Mouse (Mus musculus) midbrain, embryonic 11.5 days (tissue): ENCODE measurements around the gene Tiparp. TPM values are rescaled to one million over a fixed set of nuclear protein-coding genes. Genes with fewer than 3 reads are reported as not detected.

Experiments used
- ATAC-seq: fragments of 200-750 bp; cut with Nextera tagmentation; 2 replicates; pipeline ENCODE4 v1.8.0; 2017; ENCODE audit warnings: moderate TSS enrichment, moderate library complexity; ENCODE audit not compliant: low FRiP score
- DNase-seq: peaks from one replicate; pipeline ENCODE4 v3.0.0; 2015; ENCODE audit warnings: low spot score; ENCODE audit errors: missing footprints
- H3K27ac ChIP-seq: fragments of 300-500 bp; sonication (generic); 2 replicates; pipeline ENCODE4 v1.5.1; 2014; ENCODE audit warnings: low read depth, low read length
- H3K27me3 ChIP-seq: fragments of 300-500 bp; sonication (generic); 2 replicates; pipeline ENCODE4 v1.6.1; 2014; ENCODE audit warnings: mild to moderate bottlenecking, low read length, moderate library complexity, mixed read lengths; ENCODE audit not compliant: control insufficient read depth, insufficient read depth
- H3K36me3 ChIP-seq: fragments of 300-500 bp; sonication (generic); 2 replicates; pipeline ENCODE4 v1.6.1; 2014; ENCODE audit warnings: mild to moderate bottlenecking, low read length, moderate library complexity, mixed read lengths; ENCODE audit not compliant: control insufficient read depth, insufficient read depth
- H3K4me1 ChIP-seq: fragments of 300-500 bp; sonication (generic); 2 replicates; pipeline ENCODE4 v1.6.1; 2014; ENCODE audit warnings: low read length; ENCODE audit not compliant: control insufficient read depth, insufficient read depth
- H3K4me2 ChIP-seq: fragments of 300-500 bp; sonication (generic); 2 replicates; pipeline ENCODE4 v1.6.1; 2014; ENCODE audit warnings: mild to moderate bottlenecking, moderate library complexity
- H3K4me3 ChIP-seq: fragments of 300-500 bp; sonication (generic); 2 replicates; pipeline ENCODE4 v1.5.1; 2014; ENCODE audit warnings: low read depth, low read length
- H3K9ac ChIP-seq: fragments of 300-500 bp; sonication (generic); 2 replicates; pipeline ENCODE4 v1.6.1; 2014; ENCODE audit warnings: low read length
- H3K9me3 ChIP-seq: fragments of 300-500 bp; sonication (generic); 2 replicates; pipeline ENCODE4 v1.6.1; 2016; ENCODE audit warnings: low read length; ENCODE audit not compliant: control insufficient read depth
- WGBS: fragments of 180-500 bp; shearing (Covaris S2); extraction: QIAGEN DNeasy Blood & Tissue Kit; methylation state at CpG from one replicate; pipeline ENCODE4 v1.1.7; 2014; 5-methylcytosine and 5-hydroxymethylcytosine counted together
- polyA plus RNA-seq: library from polyadenylated mRNA; unstranded; fragments of >200 nt; fragmentation: Nextera tagmentation; extraction: Ambion mirVana; gene quantifications from 2 replicates; pipeline ENCODE4 v1.2.1, GENCODE M21; 2014

The Tiparp gene
- polyA plus RNA-seq = 38.8 and 41.6 TPM in 2 replicates

DNA sequence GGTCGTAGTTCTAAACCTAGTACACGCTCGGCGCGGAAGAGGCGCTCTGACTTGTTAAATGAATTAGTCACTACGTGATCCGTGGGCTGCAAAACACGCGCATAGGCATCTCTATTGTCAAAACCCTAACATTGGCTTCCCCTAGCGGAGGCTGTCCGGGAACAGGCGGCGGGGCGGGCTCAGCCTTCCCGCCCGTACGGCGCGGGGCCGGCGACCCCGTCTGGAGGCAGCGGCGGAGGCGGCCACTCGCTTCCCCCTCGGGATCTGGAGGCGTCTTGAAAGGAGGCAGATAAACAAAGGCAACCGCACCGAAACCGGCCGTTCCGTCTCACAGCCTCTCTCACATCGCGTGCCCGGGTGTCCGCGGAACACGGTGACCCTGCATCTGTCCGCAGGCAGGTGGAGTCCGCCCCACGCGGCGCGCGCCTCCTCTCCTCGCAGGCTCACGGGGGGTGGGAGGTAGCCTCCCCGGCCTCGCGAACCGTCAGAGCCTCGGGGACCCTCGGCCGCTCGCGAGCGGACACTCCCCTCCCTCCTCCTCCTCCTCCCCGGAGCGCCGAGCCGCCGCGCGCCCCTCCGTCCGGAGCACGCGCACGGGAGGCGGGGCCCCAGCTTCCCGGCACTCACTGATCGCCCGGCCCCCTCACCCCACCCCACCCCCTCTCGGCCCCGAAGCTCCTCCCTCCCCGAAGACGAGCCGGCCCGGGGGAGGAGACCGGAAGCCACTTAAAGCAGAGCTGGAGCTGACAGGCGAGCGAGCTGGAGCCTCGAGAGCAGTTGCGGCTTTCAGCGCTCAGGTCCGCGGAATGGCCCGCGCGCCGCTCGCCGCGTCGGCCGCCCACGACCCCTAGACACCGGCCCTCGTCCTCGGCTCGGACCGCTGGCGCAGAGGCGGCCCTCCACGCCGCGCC is at the start of gene Tiparp:
TSS of gene Tiparp (plus strand) at position 720 of the 911 bp plus-strand sequence.
- peak; percentile 100 for DNase-seq
- Histone ChIP-seq H3K27me3 (no peaks in the 10 kb centered on the region), H3K4me1 (peaks cover 3% of the 10 kb centered on the region; the same call in 1 of the 2 replicates), H3K4me2 (peak within 1 kb of the TSS; percentile 68), H3K4me3 (peak within 1 kb of the TSS; percentile 86), H3K9ac (peak within 1 kb of the TSS; percentile 88), H3K27ac (peak within 1 kb of the TSS; percentile 97), H3K9me3 (no peaks in the 10 kb centered on the region), H3K36me3 (no peaks in the 10 kb centered on the region)
- WGBS = under 1% methylated on average over 105 of the region's 109 CpGs
- ATAC-seq = peak; percentile 94

DNA sequence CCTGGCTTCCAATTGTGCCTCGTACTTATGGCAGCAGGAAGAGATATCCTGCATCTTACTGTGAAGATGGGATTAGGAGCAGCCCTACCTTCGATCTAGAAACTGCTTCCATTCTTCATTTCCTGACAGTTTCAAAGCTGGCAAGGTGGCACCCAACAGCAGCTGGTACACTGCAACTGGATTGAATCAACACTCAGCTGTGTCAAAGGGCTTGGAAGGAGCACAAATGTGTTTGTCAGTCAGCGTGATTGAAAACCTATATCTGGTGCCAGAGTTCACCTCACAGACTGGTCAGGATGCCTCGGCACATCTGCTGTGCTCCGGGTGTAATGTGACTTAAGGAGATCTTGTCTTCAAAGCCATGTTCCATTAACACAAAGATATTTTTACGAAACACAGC is 47.5 kb upstream of the Tiparp start:
- ATAC-seq (no peak), DNase-seq (peak; percentile 64)
- H3K27ac ChIP-seq = no peak overlapping the region
- H3K27me3 ChIP-seq = no peaks in the 10 kb centered on the region
- H3K9ac ChIP-seq = no peak overlapping the region
- no peaks in the 10 kb centered on the region for H3K36me3 ChIP-seq
- no peak overlapping the region for H3K4me3 ChIP-seq
- no peak overlapping the region for H3K4me2 ChIP-seq
- H3K9me3 ChIP-seq = no peaks in the 10 kb centered on the region
- no peaks in the 10 kb centered on the region for H3K4me1 ChIP-seq
- WGBS = 87% methylated on average over 6 of the region's 6 CpGs

- ATAC-seq (no peak), DNase-seq (peak; percentile 23)
- no peaks in the 10 kb centered on the region for H3K9me3 ChIP-seq
- H3K27ac ChIP-seq = no peak overlapping the region
- H3K36me3 ChIP-seq = no peaks in the 10 kb centered on the region
- H3K27me3 ChIP-seq = no peaks in the 10 kb centered on the region
- no peak overlapping the region for H3K9ac ChIP-seq
- 65% methylated on average over 1 of the region's 1 CpGs for WGBS
- no peak overlapping the region for H3K4me3 ChIP-seq
- H3K4me1 ChIP-seq = no peaks in the 10 kb centered on the region
- H3K4me2 ChIP-seq = no peak overlapping the region
Observed at GRCm38 (mm10) chr3:65482266-65482665, 45.9 kb upstream of the Tiparp start.

DNA sequence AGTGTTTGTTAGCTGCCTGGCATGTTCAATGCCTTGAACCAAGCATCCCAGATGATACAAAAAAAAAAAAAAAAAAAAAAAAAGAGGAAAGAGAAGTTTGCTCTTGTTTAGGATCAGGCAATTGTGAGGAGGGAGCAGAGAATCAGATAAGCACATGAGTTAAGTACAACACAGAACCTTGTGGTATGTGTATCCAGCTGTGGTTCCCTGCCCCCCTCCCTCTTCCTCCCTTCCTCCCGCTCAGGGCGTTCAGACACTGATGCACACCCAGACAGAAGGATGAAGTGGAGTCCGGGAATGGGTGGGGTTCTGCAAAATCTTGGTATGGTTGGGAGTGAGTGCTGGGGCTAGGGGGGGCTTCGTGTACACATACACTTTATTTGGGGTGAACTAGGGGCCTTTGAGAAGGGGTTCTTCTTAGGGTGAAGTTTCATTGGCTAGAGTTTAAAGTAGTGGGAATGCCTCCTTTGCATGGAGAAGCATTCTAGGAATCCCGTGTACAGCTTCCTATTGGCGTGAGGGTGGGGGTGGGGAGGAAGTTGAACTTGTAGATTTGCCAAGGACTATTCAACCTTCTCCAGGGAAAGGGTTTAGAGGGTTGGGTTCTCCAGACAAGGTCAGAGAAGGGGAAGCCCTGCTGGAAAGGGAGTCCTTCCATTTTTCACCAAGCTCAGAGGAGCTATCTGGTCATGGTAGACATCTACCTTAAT is 45.4 kb upstream of the Tiparp start:
- DNase-seq (peak; percentile 54), ATAC-seq (no peak)
- WGBS = 84% methylated on average over 6 of the region's 6 CpGs
- no peak overlapping the region for H3K4me2 ChIP-seq
- no peaks in the 10 kb centered on the region for H3K9me3 ChIP-seq
- H3K9ac ChIP-seq = no peak overlapping the region
- H3K4me1 ChIP-seq = no peaks in the 10 kb centered on the region
- no peak overlapping the region for H3K4me3 ChIP-seq
- H3K27ac ChIP-seq = no peak overlapping the region
- H3K27me3 ChIP-seq = no peaks in the 10 kb centered on the region
- no peaks in the 10 kb centered on the region for H3K36me3 ChIP-seq

GRCm38 (mm10) chr3:65484161-65484733 is 44.0 kb upstream of the Tiparp start:
- H3K36me3 ChIP-seq = no peaks in the 10 kb centered on the region
- H3K9me3 ChIP-seq = no peaks in the 10 kb centered on the region
- H3K4me2 ChIP-seq = no peak overlapping the region
- 74% methylated on average over 7 of the region's 7 CpGs for WGBS
- H3K4me1 ChIP-seq = no peaks in the 10 kb centered on the region
- H3K27me3 ChIP-seq = no peaks in the 10 kb centered on the region
- DNase-seq = peak; percentile 75
- no peak overlapping the region for H3K9ac ChIP-seq
- H3K4me3 ChIP-seq = no peak overlapping the region
- no peak for ATAC-seq
- H3K27ac ChIP-seq = no peak overlapping the region

DNA sequence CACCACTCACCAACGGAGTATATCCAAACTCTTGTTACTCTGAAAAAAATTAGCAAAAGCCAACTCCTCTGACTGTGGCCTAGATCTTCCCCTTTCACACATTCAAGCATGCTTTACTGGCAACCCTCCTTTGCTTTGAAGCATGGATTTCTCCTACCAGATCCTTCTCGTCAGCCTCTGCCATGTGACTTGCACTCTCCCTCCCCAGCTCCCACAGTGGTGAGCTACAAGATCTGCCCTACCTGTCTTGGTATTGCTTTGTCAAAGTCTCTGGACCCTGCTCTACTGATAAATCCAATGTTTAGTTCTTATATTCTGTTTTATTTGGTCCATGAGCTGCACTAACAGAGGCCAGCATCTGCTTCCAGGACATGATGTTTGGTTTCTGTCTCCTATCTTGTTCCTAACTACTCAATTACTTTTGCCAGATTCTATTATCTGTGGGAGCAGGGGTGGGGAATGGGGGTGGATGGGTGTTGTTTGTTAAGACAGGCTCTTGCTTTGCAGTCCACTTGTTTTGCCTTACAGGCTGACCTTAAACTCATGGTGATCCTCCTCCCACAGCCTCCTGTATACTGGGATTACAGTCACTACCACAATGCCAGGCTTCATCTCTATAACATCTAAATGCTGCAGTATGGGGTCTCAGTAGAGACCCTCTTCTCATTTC is 40.7 kb upstream of the Tiparp start:
- Histone ChIP-seq H3K9ac (no peak overlapping the region), H3K27me3 (no peaks in the 10 kb centered on the region), H3K4me3 (no peak overlapping the region), H3K36me3 (no peaks in the 10 kb centered on the region), H3K27ac (no peak overlapping the region), H3K9me3 (no peaks in the 10 kb centered on the region), H3K4me1 (no peaks in the 10 kb centered on the region), H3K4me2 (no peak overlapping the region)
- ATAC-seq (no peak), DNase-seq (peak; percentile 61)
- WGBS = 79% methylated on average over 2 of the region's 2 CpGs

- ATAC-seq = no peak
- H3K36me3 ChIP-seq = no peaks in the 10 kb centered on the region
- no peak overlapping the region for H3K9ac ChIP-seq
- no peaks in the 10 kb centered on the region for H3K9me3 ChIP-seq
- no peaks in the 10 kb centered on the region for H3K27me3 ChIP-seq
- 87% methylated on average over 1 of the region's 1 CpGs for whole genome bisulfite sequencing
- H3K4me3 ChIP-seq = no peak overlapping the region
- H3K4me1 ChIP-seq = no peaks in the 10 kb centered on the region
- DNase-seq = peak; percentile 60
- H3K27ac ChIP-seq = no peak overlapping the region
- no peak overlapping the region for H3K4me2 ChIP-seq
Observed at GRCm38 (mm10) chr3:65488556-65489244, 39.5 kb upstream of the Tiparp start.

DNA sequence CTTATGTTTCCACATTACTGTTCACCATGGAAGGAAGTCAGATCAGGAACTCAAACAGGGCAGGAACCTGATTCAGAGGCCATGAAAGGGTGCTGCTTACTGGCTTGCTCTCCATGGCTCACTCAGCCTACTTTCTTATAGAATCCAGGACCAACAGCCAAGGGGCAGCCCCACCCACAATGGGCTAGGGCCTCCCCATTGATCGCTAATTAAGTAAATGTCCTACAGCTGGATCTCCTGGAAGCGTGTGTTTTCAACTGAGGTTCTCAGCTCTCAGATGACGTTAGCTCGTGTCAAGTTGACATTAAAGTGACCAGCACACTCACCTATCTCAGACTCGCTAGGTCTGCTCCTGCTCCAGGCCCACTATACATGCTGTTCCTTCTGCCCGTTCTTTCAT is 38.6 kb upstream of the Tiparp start:
- 87% methylated on average over 6 of the region's 6 CpGs for WGBS
- no peak overlapping the region for H3K4me3 ChIP-seq
- DNase-seq = peak; percentile 69
- H3K9me3 ChIP-seq = no peaks in the 10 kb centered on the region
- H3K9ac ChIP-seq = no peak overlapping the region
- no peak overlapping the region for H3K27ac ChIP-seq
- H3K4me2 ChIP-seq = no peak overlapping the region
- ATAC-seq = no peak
- no peaks in the 10 kb centered on the region for H3K27me3 ChIP-seq
- H3K36me3 ChIP-seq = no peaks in the 10 kb centered on the region
- H3K4me1 ChIP-seq = peaks cover 2% of the 10 kb centered on the region; the same call in 1 of the 2 replicates
